Mouse (Mus musculus) megakaryocyte, embryonic 14.5 days (primary cell): ENCODE measurements around the gene Mphosph9.
A peak's percentile ranks its signal among the peaks of the same experiment; 100 is the strongest.

Experiments
- FLI1 ChIP-seq: IDR thresholded peaks from 2 replicates; pipeline ENCODE4 v1.6.1; 2012; ENCODE audit warnings: low read length, inconsistent platforms, mixed read lengths
- GATA1 ChIP-seq: IDR thresholded peaks from 3 replicates; pipeline ENCODE4 v1.6.1; 2012; ENCODE audit warnings: mixed read lengths, low read length, inconsistent platforms, borderline replicate concordance

- peak; percentile 95 for TF ChIP-seq GATA1
- TF ChIP-seq FLI1 = peak; percentile 90
These were observed 61.0 kb downstream of the Mphosph9 start for GRCm38 (mm10) chr5:124266821-124267220.
